Mouse (Mus musculus) gastrocnemius, adult 8-10 months (tissue): ENCODE data around the gene Nr3c2. TPM values are rescaled to one million over a fixed set of nuclear protein-coding genes. Genes with fewer than 3 reads are reported as not detected.
A peak's percentile ranks its signal among the peaks of the same experiment; 100 is the strongest.

Experiments used
- DNase-seq, 2 experiments: peaks; one replicate each; pipeline ENCODE4 v3.0.0; 2022; ENCODE audit warnings: low spot score in 2 of 2
- total RNA-seq, 4 experiments: library from RNA; stranded (reverse); gene quantifications; 2 replicates each; pipeline ENCODE4 v1.2.4; 2022

Nr3c2 gene
- total RNA-seq, 4 experiments from 2014 or later: 12.7 to 14.8 (median 13.1) TPM

- DNase-seq: peak in 1 of 2 experiments; percentile 20
Observed at GRCm38 (mm10) chr8:76971761-76972404, 72.6 kb downstream of the Nr3c2 start.

GRCm38 (mm10) chr8:76972947-76973552 is 73.8 kb downstream of the Nr3c2 start:
- peak in 1 of 2 experiments; percentile 7 for DNase-seq

- DNase-seq: no peak
Observed at GRCm38 (mm10) chr8:76977907-76978306, 78.7 kb downstream of the Nr3c2 start.

GRCm38 (mm10) chr8:76984082-76984481 is 84.8 kb downstream of the Nr3c2 start:
- DNase-seq: no peak

GRCm38 (mm10) chr8:76984851-76985250 is 85.6 kb downstream of the Nr3c2 start:
- no peak for DNase-seq

GRCm38 (mm10) chr8:76987876-76988275 is 88.6 kb downstream of the Nr3c2 start:
- no peak for DNase-seq

GRCm38 (mm10) chr8:76998276-76998675 is 99.0 kb downstream of the Nr3c2 start:
- no peak for DNase-seq

GRCm38 (mm10) chr8:77009425-77009824 is 110.2 kb downstream of the Nr3c2 start:
- peak in 1 of 2 experiments; percentile 7 for DNase-seq

- DNase-seq: no peak
Observed at GRCm38 (mm10) chr8:77011985-77012384, 112.7 kb downstream of the Nr3c2 start.

- no peak for DNase-seq
Observed at GRCm38 (mm10) chr8:77012641-77013040, 113.4 kb downstream of the Nr3c2 start.

- DNase-seq: no peak
Observed at GRCm38 (mm10) chr8:77016713-77017112, 117.5 kb downstream of the Nr3c2 start.

- no peak for DNase-seq
Observed at GRCm38 (mm10) chr8:77023837-77024710, 124.8 kb downstream of the Nr3c2 start.

- DNase-seq: peak; percentile 11 to 38
Observed at GRCm38 (mm10) chr8:77031213-77031612, 132.0 kb downstream of the Nr3c2 start.

GRCm38 (mm10) chr8:77033706-77034464 is 134.6 kb downstream of the Nr3c2 start:
- no peak for DNase-seq

- no peak for DNase-seq
Observed at GRCm38 (mm10) chr8:77034465-77034829, 135.2 kb downstream of the Nr3c2 start.

- no peak for DNase-seq
Observed at GRCm38 (mm10) chr8:77041214-77041613, 142.0 kb downstream of the Nr3c2 start.

- DNase-seq: no peak
Observed at GRCm38 (mm10) chr8:77044849-77045248, 145.6 kb downstream of the Nr3c2 start.

- DNase-seq: no peak
Observed at GRCm38 (mm10) chr8:77045711-77046110, 146.5 kb downstream of the Nr3c2 start.

GRCm38 (mm10) chr8:77046217-77046616 is 147.0 kb downstream of the Nr3c2 start:
- no peak for DNase-seq

- no peak for DNase-seq
Observed at GRCm38 (mm10) chr8:77046731-77047130, 147.5 kb downstream of the Nr3c2 start.
